Mouse (Mus musculus) cortical plate, adult 2 months (tissue): ENCODE results near the gene Caskin1.

Experiments
- CTCF ChIP-seq: fragments of 200-500 bp; IDR thresholded peaks from 2 replicates; pipeline ENCODE4 v1.5.1; 2011; ENCODE audit warnings: mild to moderate bottlenecking, control low read depth, low read length; ENCODE audit not compliant: insufficient read depth; ENCODE audit errors: extremely low read depth
- POLR2A ChIP-seq: fragments of 200-500 bp; IDR thresholded peaks from 2 replicates; pipeline ENCODE4 v1.6.1; 2011; ENCODE audit warnings: mild to moderate bottlenecking, low read length, control low read depth; ENCODE audit not compliant: insufficient read depth; ENCODE audit errors: extremely low read depth

DNA sequence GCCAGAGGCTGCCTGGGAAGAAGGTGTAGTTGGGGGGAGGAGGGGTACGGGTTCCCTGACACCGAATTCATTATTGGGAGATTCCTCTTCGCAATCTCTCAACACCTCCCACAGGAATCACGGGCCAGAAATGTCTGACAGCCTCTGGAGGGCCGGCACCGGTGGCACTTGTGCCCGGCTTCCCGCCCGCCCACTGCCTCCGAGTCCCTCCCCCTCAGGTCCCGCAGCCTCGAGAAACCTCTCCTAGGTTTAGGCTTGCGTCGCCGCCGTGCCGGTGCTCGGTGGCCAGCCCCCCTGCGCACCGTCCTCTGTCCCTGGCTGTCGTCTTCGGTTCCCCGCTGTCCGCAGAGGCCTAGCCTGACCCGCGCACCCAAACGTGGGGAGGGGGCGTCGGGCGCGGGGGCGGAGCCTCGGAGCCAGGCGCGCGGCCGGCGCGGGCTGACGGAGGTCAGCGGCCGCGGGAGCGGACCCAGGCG lies at the start of gene Caskin1:
- TF ChIP-seq CTCF = no peak
- TF ChIP-seq POLR2A = no peak
